In genomic region chr6:118138731-118139709, GRCm38 (mm10) we compare ENCODE assay signal across 7 mouse cellular contexts. TPM values are rescaled to one million over a fixed set of nuclear protein-coding genes. Genes with fewer than 3 reads are reported as not detected.
DNase-seq lines count a peak whose midpoint lies in the region; ATAC-seq lines count a peak whose summit lies in the region.

Gene Csgalnact2 (minus strand): TSS chr6:118139140.

- peak; percentile 98 for DNase-seq in adrenal gland, adult 18-20 months (ENCODE audit: low spot score in 2 of 2)
- DNase-seq in embryo, embryonic 11 days = peak; percentile 93
- DNase-seq in gastrocnemius, postnatal 36 days = peak; percentile 94 to 97
- peak; percentile 91 to 93 for DNase-seq in left cerebral cortex, postnatal 36 days (ENCODE audit: low spot score in 2 of 2)
- DNase-seq in midbrain, embryonic 11.5 days (ENCODE audit: low spot score, missing footprints) = peak; percentile 99
- peak; percentile 90 for DNase-seq in skeletal muscle tissue, adult 2 months (ENCODE audit: low read depth, low spot score)

- peaks cover 2% of the 10 kb centered on the region; the same call in 1 of the 2 replicates for H3K4me1 ChIP-seq in intestine, embryonic 16.5 days (ENCODE audit: control insufficient read depth, insufficient read depth, low read length)
- peaks cover 5% of the 10 kb centered on the region; the same call in 1 of the 2 replicates for H3K4me1 ChIP-seq in midbrain, embryonic 11.5 days (ENCODE audit: control insufficient read depth, insufficient read depth, low read length)

- ATAC-seq in intestine, embryonic 16.5 days = peak; percentile 99
- ATAC-seq in midbrain, embryonic 11.5 days (ENCODE audit: low FRiP score) = peak; percentile 99

- no peaks in the 10 kb centered on the region for H3K9me3 ChIP-seq in intestine, embryonic 16.5 days (ENCODE audit: control insufficient read depth, low read length)
- no peaks in the 10 kb centered on the region for H3K9me3 ChIP-seq in midbrain, embryonic 11.5 days (ENCODE audit: control insufficient read depth, low read length)

- H3K27ac ChIP-seq in intestine, embryonic 16.5 days (ENCODE audit: low read length) = peak within 1 kb of the TSS; percentile 59; the same call in 1 of the 2 replicates
- H3K27ac ChIP-seq in midbrain, embryonic 11.5 days (ENCODE audit: low read depth, low read length) = no peak within 1 kb of the TSS

- H3K4me3 ChIP-seq in intestine, embryonic 16.5 days (ENCODE audit: low read length) = peak within 1 kb of the TSS; percentile 74
- H3K4me3 ChIP-seq in midbrain, embryonic 11.5 days (ENCODE audit: low read depth, low read length) = peak within 1 kb of the TSS; percentile 79

- WGBS in intestine, embryonic 16.5 days = 5% methylated on average over 66 of the region's 66 CpGs
- WGBS in midbrain, embryonic 11.5 days = 9% methylated on average over 50 of the region's 66 CpGs

- no peaks in the 10 kb centered on the region for H3K36me3 ChIP-seq in intestine, embryonic 16.5 days (ENCODE audit: control insufficient read depth, insufficient read depth, low read length)
- no peaks in the 10 kb centered on the region for H3K36me3 ChIP-seq in midbrain, embryonic 11.5 days (ENCODE audit: control insufficient read depth, insufficient read depth, low read length)

- intact Hi-C loops in gastrocnemius, postnatal 36 days (cut with DNase I) = no loop called here
- intact Hi-C loops in left cerebral cortex, postnatal 36 days (cut with DNase I) = no loop called here

- peak within 1 kb of the TSS; percentile 81 for H3K9ac ChIP-seq in intestine, embryonic 16.5 days (ENCODE audit: low read depth, low read length)
- peak within 1 kb of the TSS; percentile 80 for H3K9ac ChIP-seq in midbrain, embryonic 11.5 days (ENCODE audit: low read length)

- peak within 1 kb of the TSS; percentile 75 for H3K4me2 ChIP-seq in intestine, embryonic 16.5 days (ENCODE audit: low read depth, low read length)
- peak within 1 kb of the TSS; percentile 79 for H3K4me2 ChIP-seq in midbrain, embryonic 11.5 days

- no peaks in the 10 kb centered on the region for H3K27me3 ChIP-seq in intestine, embryonic 16.5 days (replicated peaks; ENCODE audit: control insufficient read depth, insufficient read depth, low read length)
- H3K27me3 ChIP-seq in midbrain, embryonic 11.5 days (ENCODE audit: control insufficient read depth, insufficient read depth, low read length) = no peaks in the 10 kb centered on the region

RNA-seq across cellular contexts. Expression of gene Csgalnact2, which starts in this region (rescaled TPM):
- 10 to 100 TPM; 15.9 to 17.4 TPM for total RNA-seq in adrenal gland, adult 18-20 months (2021)
- total RNA-seq in gastrocnemius, postnatal 36 days (2021) = 10 to 100 TPM; 25.3 to 25.9 TPM
- polyA plus RNA-seq in intestine, embryonic 16.5 days (2015; fragmentation: Nextera tagmentation; extraction: Ambion mirVana) = 8.6 and 9.3 TPM in 2 replicates
- total RNA-seq in left cerebral cortex, postnatal 36 days (2021) = 10 to 100 TPM; 12.1 to 12.5 TPM
- 8.1 and 8.2 TPM in 2 replicates for polyA plus RNA-seq in midbrain, embryonic 11.5 days (2014; fragmentation: Nextera tagmentation; extraction: Ambion mirVana)
